Mouse (Mus musculus): Measurements from ENCODE around the gene Gm17617. TPM values are rescaled to one million over a fixed set of nuclear protein-coding genes. Genes with fewer than 3 reads are reported as not detected.

Gm17617 gene
- total RNA-seq (2023), result not detected

GRCm38 (mm10) chr13:55133448-55133847 is at the start of gene Gm17617:
Gene Gm17617, minus strand, starts transcription at chr13:55133548.

GRCm38 (mm10) chr13:55152621-55153415 is 19.5 kb upstream of the Gm17617 start, which contains the start of gene Fgfr4:
Gene Fgfr4, plus strand, starts transcription at chr13:55152640.

GRCm38 (mm10) chr13:55105045-55105952 is 28.0 kb downstream of the Gm17617 start, which contains the start of gene Zfp346:
Gene Zfp346, plus strand, starts transcription at chr13:55105311.

GRCm38 (mm10) chr13:55099726-55100478 is 33.4 kb downstream of the Gm17617 start, which contains the start of gene Uimc1:
Gene Uimc1, minus strand, starts transcription at chr13:55100300.

Other genes starting within 250 kb of the Gm17617 start
- gene Unc5a, start 184.1 kb downstream of the Gm17617 start, total RNA-seq (2023), result 1 to 10 TPM in 1 of 2 experiments, not detected in 1; 1.8 TPM
- gene Hk3, start 112.2 kb downstream of the Gm17617 start, total RNA-seq (2023), result 1 to 10 TPM in 1 of 2 experiments, under 1 TPM in 1; 0.89 to 1.8 TPM
- 10 to 100 TPM; 72.6 to 75.3 TPM for gene Uimc1, start 33.2 kb downstream of the Gm17617 start, total RNA-seq (2023)
- 10 to 100 TPM; 44.0 to 44.3 TPM for gene Zfp346, start 28.2 kb downstream of the Gm17617 start, total RNA-seq (2023)
- not detected for gene Fgfr4, start 19.1 kb upstream of the Gm17617 start, total RNA-seq (2023)
- 100 to 1,000 TPM; 193 to 232 TPM for gene Nsd1, start 76.2 kb upstream of the Gm17617 start, total RNA-seq (2023)
- 100 to 1,000 TPM; 145 to 150 TPM for gene Prelid1, start 187.0 kb upstream of the Gm17617 start, total RNA-seq (2023)
- gene Rab24, start 188.4 kb upstream of the Gm17617 start, total RNA-seq (2023), result 10 to 100 TPM; 65.3 to 71.0 TPM
- 1 to 10 TPM; 1.2 to 2.2 TPM for gene Mxd3, start 196.3 kb upstream of the Gm17617 start, total RNA-seq (2023)
- gene Lman2, start 229.2 kb upstream of the Gm17617 start, total RNA-seq (2023), result 100 to 1,000 TPM; 112 to 123 TPM
- 10 to 100 TPM; 74.5 to 83.7 TPM for gene Rgs14, start 236.2 kb upstream of the Gm17617 start, total RNA-seq (2023)